Mouse (Mus musculus) embryonic facial prominence, embryonic 13.5 days (tissue): Measurements from ENCODE around the gene Dcaf4. TPM values are rescaled to one million over a fixed set of nuclear protein-coding genes. Genes with fewer than 3 reads are reported as not detected.

Experiments
- ATAC-seq: fragments of 200-750 bp; cut with Nextera tagmentation; 2 replicates; pipeline ENCODE4 v1.8.0; 2017; ENCODE audit warnings: low read depth; ENCODE audit not compliant: insufficient number of reproducible peaks, insufficient read depth, low FRiP score, low TSS enrichment
- H3K27ac ChIP-seq: fragments of 300-500 bp; sonication (generic); 2 replicates; pipeline ENCODE4 v1.5.1; 2015; ENCODE audit warnings: moderate library complexity, mild to moderate bottlenecking, inconsistent platforms
- H3K27me3 ChIP-seq: fragments of 300-500 bp; sonication (generic); 2 replicates; pipeline ENCODE4 v1.6.1; 2015; ENCODE audit warnings: mild to moderate bottlenecking, inconsistent platforms
- H3K36me3 ChIP-seq: fragments of 300-500 bp; sonication (generic); 2 replicates; pipeline ENCODE4 v1.6.1; 2015; ENCODE audit warnings: mild to moderate bottlenecking, inconsistent platforms
- H3K4me1 ChIP-seq: fragments of 300-500 bp; sonication (generic); 2 replicates; pipeline ENCODE4 v1.6.1; 2015; ENCODE audit warnings: inconsistent platforms
- H3K4me2 ChIP-seq: fragments of 300-500 bp; sonication (generic); 2 replicates; pipeline ENCODE4 v1.6.1; 2015; ENCODE audit warnings: moderate library complexity, mild to moderate bottlenecking, inconsistent platforms
- H3K4me3 ChIP-seq: fragments of 300-500 bp; sonication (generic); 2 replicates; pipeline ENCODE4 v1.5.1; 2015; ENCODE audit warnings: mild to moderate bottlenecking, inconsistent platforms
- H3K9ac ChIP-seq: fragments of 300-500 bp; sonication (generic); 2 replicates; pipeline ENCODE4 v1.6.1; 2015; ENCODE audit warnings: mild to moderate bottlenecking, inconsistent platforms
- H3K9me3 ChIP-seq: fragments of 300-500 bp; sonication (generic); 2 replicates; pipeline ENCODE4 v1.6.1; 2016; ENCODE audit warnings: inconsistent platforms
- WGBS: fragments of 180-500 bp; shearing (Covaris S2); methylation state at CpG from one replicate; pipeline ENCODE4 v1.1.7; 2015; ENCODE audit warnings: mixed read lengths; 5-methylcytosine and 5-hydroxymethylcytosine counted together
- polyA plus RNA-seq: library from polyadenylated mRNA; unstranded; fragments of >200 nt; fragmentation: Nextera tagmentation; extraction: Ambion mirVana; gene quantifications from 2 replicates; pipeline ENCODE4 v1.2.1, GENCODE M21; 2015

The Dcaf4 gene
- polyA plus RNA-seq, 1 experiment from 2014 or later = 42.4 TPM

GRCm38 (mm10) chr12:83555605-83556004 is 35.3 kb downstream of the Dcaf4 start:
- H3K9me3 ChIP-seq = no peaks in the 10 kb centered on the region
- WGBS = 62% methylated on average over 9 of the region's 9 CpGs
- H3K27me3 ChIP-seq = no peaks in the 10 kb centered on the region
- peaks cover 90% of the 10 kb centered on the region for H3K36me3 ChIP-seq
- no peak overlapping the region for H3K9ac ChIP-seq
- no peaks in the 10 kb centered on the region for H3K4me1 ChIP-seq
- H3K4me3 ChIP-seq = no peak overlapping the region
- no peak for ATAC-seq
- H3K27ac ChIP-seq = no peak overlapping the region
- H3K4me2 ChIP-seq = no peak overlapping the region

GRCm38 (mm10) chr12:83558496-83558895 is 38.2 kb downstream of the Dcaf4 start:
- Histone ChIP-seq H3K4me2 (no peak overlapping the region), H3K4me3 (no peak overlapping the region), H3K27me3 (no peaks in the 10 kb centered on the region), H3K9me3 (no peaks in the 10 kb centered on the region), H3K9ac (no peak overlapping the region), H3K4me1 (no peaks in the 10 kb centered on the region), H3K27ac (no peak overlapping the region), H3K36me3 (peaks cover 90% of the 10 kb centered on the region)
- no peak for ATAC-seq
- WGBS = 88% methylated on average over 7 of the region's 7 CpGs

- H3K27me3 ChIP-seq = no peaks in the 10 kb centered on the region
- H3K9ac ChIP-seq = no peak overlapping the region
- no peaks in the 10 kb centered on the region for H3K4me1 ChIP-seq
- H3K4me3 ChIP-seq = no peak overlapping the region
- no peaks in the 10 kb centered on the region for H3K9me3 ChIP-seq
- no peak overlapping the region for H3K4me2 ChIP-seq
- ATAC-seq = no peak
- H3K36me3 ChIP-seq = peaks cover 90% of the 10 kb centered on the region
- WGBS = 69% methylated on average over 6 of the region's 6 CpGs
- no peak overlapping the region for H3K27ac ChIP-seq
Observed at GRCm38 (mm10) chr12:83560189-83560588, 39.9 kb downstream of the Dcaf4 start.

- H3K36me3 ChIP-seq = peaks cover 88% of the 10 kb centered on the region
- H3K4me3 ChIP-seq = no peak overlapping the region
- no peaks in the 10 kb centered on the region for H3K4me1 ChIP-seq
- no peak overlapping the region for H3K27ac ChIP-seq
- no peaks in the 10 kb centered on the region for H3K9me3 ChIP-seq
- H3K9ac ChIP-seq = no peak overlapping the region
- H3K4me2 ChIP-seq = no peak overlapping the region
- no peaks in the 10 kb centered on the region for H3K27me3 ChIP-seq
- no peak for ATAC-seq
- whole genome bisulfite sequencing = 81% methylated on average over 3 of the region's 3 CpGs
Observed at GRCm38 (mm10) chr12:83562589-83562988, 42.3 kb downstream of the Dcaf4 start.

- no peak overlapping the region for H3K4me2 ChIP-seq
- no peaks in the 10 kb centered on the region for H3K4me1 ChIP-seq
- no peak overlapping the region for H3K27ac ChIP-seq
- H3K9ac ChIP-seq = no peak overlapping the region
- H3K4me3 ChIP-seq = no peak overlapping the region
- H3K27me3 ChIP-seq = no peaks in the 10 kb centered on the region
- peaks cover 77% of the 10 kb centered on the region for H3K36me3 ChIP-seq
- H3K9me3 ChIP-seq = no peaks in the 10 kb centered on the region
- ATAC-seq = no peak
- WGBS = 79% methylated on average over 3 of the region's 3 CpGs
Observed at GRCm38 (mm10) chr12:83569866-83570265, 49.6 kb downstream of the Dcaf4 start.

GRCm38 (mm10) chr12:83572717-83573116 is 52.5 kb downstream of the Dcaf4 start:
- Histone ChIP-seq H3K4me1 (no peaks in the 10 kb centered on the region), H3K4me2 (no peak overlapping the region), H3K36me3 (peaks cover 77% of the 10 kb centered on the region), H3K27me3 (no peaks in the 10 kb centered on the region), H3K4me3 (no peak overlapping the region), H3K9ac (no peak overlapping the region), H3K27ac (no peak overlapping the region), H3K9me3 (no peaks in the 10 kb centered on the region)
- 89% methylated on average over 5 of the region's 5 CpGs for WGBS
- ATAC-seq = no peak

- Histone ChIP-seq H3K9me3 (no peaks in the 10 kb centered on the region), H3K27me3 (no peaks in the 10 kb centered on the region), H3K9ac (no peak overlapping the region), H3K4me2 (no peak overlapping the region), H3K4me3 (no peak overlapping the region), H3K4me1 (no peaks in the 10 kb centered on the region), H3K36me3 (peaks cover 64% of the 10 kb centered on the region), H3K27ac (no peak overlapping the region)
- no peak for ATAC-seq
- WGBS = 94% methylated on average over 5 of the region's 5 CpGs
Observed at GRCm38 (mm10) chr12:83577445-83577844, 57.2 kb downstream of the Dcaf4 start.

GRCm38 (mm10) chr12:83578356-83578755 is 58.1 kb downstream of the Dcaf4 start:
- WGBS = 92% methylated on average over 2 of the region's 2 CpGs
- Histone ChIP-seq H3K4me2 (no peak overlapping the region), H3K9ac (no peak overlapping the region), H3K4me3 (no peak overlapping the region), H3K9me3 (no peaks in the 10 kb centered on the region), H3K4me1 (no peaks in the 10 kb centered on the region), H3K36me3 (peaks cover 62% of the 10 kb centered on the region), H3K27me3 (no peaks in the 10 kb centered on the region), H3K27ac (no peak overlapping the region)
- no peak for ATAC-seq

GRCm38 (mm10) chr12:83578896-83579569 is 58.8 kb downstream of the Dcaf4 start:
- Histone ChIP-seq H3K4me3 (no peak overlapping the region), H3K36me3 (peaks cover 60% of the 10 kb centered on the region), H3K4me1 (no peaks in the 10 kb centered on the region), H3K9me3 (no peaks in the 10 kb centered on the region), H3K27me3 (no peaks in the 10 kb centered on the region), H3K4me2 (no peak overlapping the region), H3K27ac (no peak overlapping the region), H3K9ac (no peak overlapping the region)
- WGBS = 39% methylated on average over 3 of the region's 3 CpGs
- ATAC-seq = no peak

- Histone ChIP-seq H3K4me1 (no peaks in the 10 kb centered on the region), H3K36me3 (peaks cover 57% of the 10 kb centered on the region), H3K9me3 (no peaks in the 10 kb centered on the region), H3K27me3 (no peaks in the 10 kb centered on the region), H3K9ac (no peak overlapping the region), H3K4me2 (no peak overlapping the region), H3K27ac (no peak overlapping the region), H3K4me3 (no peak overlapping the region)
- no peak for ATAC-seq
- WGBS = 92% methylated on average over 3 of the region's 3 CpGs
Observed at GRCm38 (mm10) chr12:83580283-83580682, 60.0 kb downstream of the Dcaf4 start.

- H3K4me3 ChIP-seq = no peak overlapping the region
- H3K36me3 ChIP-seq = peaks cover 55% of the 10 kb centered on the region
- H3K27me3 ChIP-seq = no peaks in the 10 kb centered on the region
- H3K4me1 ChIP-seq = no peaks in the 10 kb centered on the region
- H3K4me2 ChIP-seq = no peak overlapping the region
- H3K27ac ChIP-seq = no peak overlapping the region
- H3K9ac ChIP-seq = no peak overlapping the region
- 74% methylated on average over 4 of the region's 4 CpGs for WGBS
- no peak for ATAC-seq
- no peaks in the 10 kb centered on the region for H3K9me3 ChIP-seq
Observed at GRCm38 (mm10) chr12:83582106-83582505, 61.8 kb downstream of the Dcaf4 start.

- Histone ChIP-seq H3K9me3 (no peaks in the 10 kb centered on the region), H3K27me3 (no peaks in the 10 kb centered on the region), H3K4me2 (no peak overlapping the region), H3K36me3 (peaks cover 59% of the 10 kb centered on the region), H3K27ac (no peak overlapping the region), H3K4me1 (no peaks in the 10 kb centered on the region), H3K9ac (no peak overlapping the region), H3K4me3 (no peak overlapping the region)
- ATAC-seq = no peak
- WGBS = 56% methylated on average over 4 of the region's 4 CpGs
Observed at GRCm38 (mm10) chr12:83582747-83583146, 62.5 kb downstream of the Dcaf4 start.
